Mouse (Mus musculus): ENCODE measurements at regions not wholly inside any gene's neighbourhood (a gene's known extent, or its start where the extent isn't known, plus 50 kb on each side); places are given as distances from the start of the nearest gene placed in this dataset.
"Not testable (repeated sequence)": the region's sequence is repeated elsewhere in the genome, so short reads cannot be mapped to it uniquely, and the experiment has no call there.

DNA sequence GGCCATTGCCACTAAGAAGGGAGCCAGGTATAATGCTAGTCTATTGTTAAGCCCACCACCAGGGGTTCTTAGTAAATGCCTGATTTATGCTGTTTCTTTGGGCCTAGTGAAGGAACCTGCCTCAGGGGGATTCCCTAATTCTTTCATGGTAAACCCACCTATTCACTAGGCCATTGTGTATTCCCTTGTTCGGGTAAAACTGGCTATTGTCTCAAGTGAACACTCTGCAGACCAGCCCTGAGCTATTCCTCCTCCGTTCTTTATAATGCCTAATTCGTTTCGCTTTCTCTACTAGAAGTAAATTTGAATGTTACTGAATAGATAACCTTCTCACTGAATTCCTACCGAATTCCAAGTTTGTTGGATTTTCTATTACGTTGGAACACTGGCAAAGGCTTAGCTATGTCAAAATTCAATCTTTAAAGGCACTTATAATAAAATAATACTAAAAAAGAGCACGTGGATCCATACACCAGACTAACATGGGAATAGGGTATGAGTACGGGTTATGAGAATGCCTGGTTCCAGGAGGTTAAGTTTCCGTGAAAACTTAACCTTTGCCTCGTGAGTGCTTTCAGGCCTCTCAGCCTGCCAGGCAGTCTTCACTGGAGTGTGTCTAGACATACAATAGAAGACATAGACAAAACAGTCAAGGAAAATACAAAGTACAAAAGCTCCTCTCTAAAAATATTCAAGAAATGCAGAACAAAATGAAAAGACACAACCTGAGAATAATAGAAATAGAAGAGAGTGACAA is 536.8 kb upstream of the Cntn5 start:
- DNase-seq (ENCODE audit: low spot score): not testable (repeated sequence)

- no peak for DNase-seq (ENCODE audit: low spot score)
Observed at GRCm38 (mm10) chr9:11436443-11437167, 532.0 kb upstream of the Cntn5 start.

DNA sequence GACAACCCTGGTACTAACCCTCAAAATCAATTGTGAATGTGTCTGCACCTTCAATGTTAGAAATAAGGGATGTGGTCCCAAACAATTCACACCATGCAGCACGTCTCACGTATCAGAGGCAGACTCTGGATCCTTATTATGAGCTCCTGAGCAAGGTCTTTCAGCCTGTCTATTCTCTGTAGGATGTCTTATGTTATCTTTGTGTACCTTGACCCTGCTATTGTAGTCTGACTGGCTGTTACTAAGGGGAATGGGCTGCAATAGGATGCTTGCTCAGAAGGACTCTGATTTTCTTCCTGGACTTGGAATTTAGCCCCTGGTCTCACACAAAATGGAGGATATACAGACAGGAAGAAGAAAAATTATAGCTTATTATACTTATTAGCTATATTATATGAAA is 531.4 kb upstream of the Cntn5 start:
- no peak for DNase-seq (ENCODE audit: low spot score)

GRCm38 (mm10) chr9:11435019-11435418 is 530.4 kb upstream of the Cntn5 start:
- DNase-seq (ENCODE audit: low spot score): peak; percentile 73

GRCm38 (mm10) chr9:11426473-11426872 is 521.9 kb upstream of the Cntn5 start:
- DNase-seq (ENCODE audit: low spot score): no peak

DNA sequence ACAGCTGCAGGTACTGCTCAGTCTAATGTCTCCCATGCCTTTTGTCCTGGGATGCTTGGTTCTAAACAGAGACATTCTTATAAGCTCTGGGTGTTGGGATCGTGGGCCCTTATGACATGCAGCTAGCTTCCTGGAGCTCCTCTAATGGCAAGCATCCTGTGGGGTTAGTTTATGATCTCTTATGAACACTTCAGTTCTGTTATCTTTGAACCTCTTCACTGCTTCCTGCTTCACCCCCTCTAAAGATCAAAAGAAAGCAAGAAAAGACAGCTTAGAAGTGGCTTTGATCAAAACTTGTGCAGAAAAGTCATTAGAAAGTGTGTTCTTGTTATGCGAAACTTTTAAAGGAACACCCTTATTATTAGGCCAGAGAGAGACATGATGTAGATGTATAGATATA is 492.3 kb upstream of the Cntn5 start:
- DNase-seq (ENCODE audit: low spot score): peak; percentile 54

DNA sequence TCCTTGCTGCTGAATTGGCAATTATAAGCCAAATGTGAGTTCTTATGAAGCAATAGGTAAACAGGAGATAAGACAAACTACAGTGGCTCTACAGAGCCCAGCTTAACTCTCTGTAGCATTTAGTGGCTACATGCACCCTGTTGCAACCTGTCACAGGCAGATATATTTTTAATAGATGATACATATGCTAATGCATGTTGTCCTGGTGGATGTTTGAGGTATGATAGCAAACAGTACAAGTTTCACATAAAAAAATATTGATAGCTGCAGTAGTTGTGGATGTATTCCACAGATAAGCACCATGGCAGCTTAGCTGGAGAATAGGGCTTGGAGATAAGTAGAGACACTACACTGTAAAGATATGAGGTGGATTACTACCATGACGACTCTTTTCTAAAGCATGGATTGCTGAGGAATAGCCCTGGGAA is 477.1 kb upstream of the Cntn5 start:
- DNase-seq (ENCODE audit: low spot score): no peak

GRCm38 (mm10) chr9:11380531-11380930 is 476.0 kb upstream of the Cntn5 start:
- DNase-seq (ENCODE audit: low spot score): no peak

GRCm38 (mm10) chr9:11378046-11378445 is 473.5 kb upstream of the Cntn5 start:
- DNase-seq (ENCODE audit: low spot score): no peak

DNA sequence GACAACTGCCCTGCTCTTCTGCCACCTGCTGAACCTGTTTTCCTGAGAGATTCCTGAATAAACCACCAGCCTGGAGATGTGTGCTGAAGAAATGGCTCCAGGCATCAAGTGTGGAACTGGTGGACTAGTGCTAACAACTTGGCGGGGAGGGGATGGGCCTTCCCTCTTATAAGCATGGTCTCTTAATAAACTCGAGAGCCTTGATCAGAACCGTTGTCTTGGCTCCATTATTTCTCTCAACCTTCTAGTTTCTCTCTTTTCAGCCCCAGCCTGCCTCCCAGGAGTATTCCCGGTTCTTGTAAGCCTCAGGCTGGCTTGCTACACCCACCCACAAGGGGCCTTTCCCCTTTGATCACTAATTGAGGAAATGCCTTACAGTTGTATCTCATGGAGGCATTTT is 473.0 kb upstream of the Cntn5 start:
- DNase-seq (ENCODE audit: low spot score): no peak

- no peak for DNase-seq (ENCODE audit: low spot score)
Observed at GRCm38 (mm10) chr9:11373294-11373903, 468.8 kb upstream of the Cntn5 start.

GRCm38 (mm10) chr9:11368056-11368455 is 463.5 kb upstream of the Cntn5 start:
- no peak for DNase-seq (ENCODE audit: low spot score)

GRCm38 (mm10) chr9:11328900-11329299 is 424.3 kb upstream of the Cntn5 start:
- DNase-seq (ENCODE audit: low spot score): no peak

GRCm38 (mm10) chr9:11317221-11317620 is 412.6 kb upstream of the Cntn5 start:
- no peak for DNase-seq (ENCODE audit: low spot score)

DNA sequence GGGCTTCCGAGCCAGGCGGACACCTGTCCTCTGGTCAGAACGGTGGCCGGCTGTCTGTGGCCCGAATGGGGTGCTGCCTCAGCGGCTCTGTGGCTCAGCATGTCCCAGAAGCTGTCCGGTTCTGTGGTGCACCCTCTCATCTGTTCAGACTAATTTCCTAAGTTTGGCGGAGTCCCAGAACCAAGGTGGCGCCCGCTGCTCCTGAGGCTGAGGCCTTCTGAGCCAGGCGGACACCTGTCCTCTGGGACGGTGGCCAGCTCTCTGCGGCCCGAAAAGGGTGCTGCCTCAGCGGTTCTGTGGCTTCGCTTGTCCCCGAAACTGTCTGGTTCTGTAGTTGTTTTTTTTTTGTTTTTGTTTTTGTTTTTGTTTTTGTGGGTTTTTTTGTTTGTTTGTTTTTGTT is 392.5 kb upstream of the Cntn5 start:
- DNase-seq (ENCODE audit: low spot score): not testable (repeated sequence)

DNA sequence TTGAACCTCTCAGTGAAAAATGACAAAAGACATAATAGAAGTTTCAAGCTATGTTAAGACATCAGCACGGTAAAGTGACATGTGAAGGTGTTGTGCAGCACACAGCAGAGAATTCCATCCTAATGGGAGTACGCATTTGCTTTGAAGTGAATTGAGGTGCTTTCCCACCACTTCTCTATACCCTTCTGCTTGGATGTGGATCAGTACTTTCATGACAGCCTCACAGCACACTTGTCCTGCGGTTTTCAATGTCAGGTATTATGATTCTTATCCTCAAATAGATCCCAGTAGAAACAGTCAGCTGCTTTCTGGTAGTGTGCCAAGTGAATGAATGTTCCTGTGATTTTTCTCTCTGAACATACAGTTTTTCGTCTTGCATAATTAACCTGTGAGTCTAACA is 380.6 kb upstream of the Cntn5 start:
- DNase-seq (ENCODE audit: low spot score): no peak

- DNase-seq (ENCODE audit: low spot score): no peak
Observed at GRCm38 (mm10) chr9:11284549-11284948, 380.0 kb upstream of the Cntn5 start.

DNA sequence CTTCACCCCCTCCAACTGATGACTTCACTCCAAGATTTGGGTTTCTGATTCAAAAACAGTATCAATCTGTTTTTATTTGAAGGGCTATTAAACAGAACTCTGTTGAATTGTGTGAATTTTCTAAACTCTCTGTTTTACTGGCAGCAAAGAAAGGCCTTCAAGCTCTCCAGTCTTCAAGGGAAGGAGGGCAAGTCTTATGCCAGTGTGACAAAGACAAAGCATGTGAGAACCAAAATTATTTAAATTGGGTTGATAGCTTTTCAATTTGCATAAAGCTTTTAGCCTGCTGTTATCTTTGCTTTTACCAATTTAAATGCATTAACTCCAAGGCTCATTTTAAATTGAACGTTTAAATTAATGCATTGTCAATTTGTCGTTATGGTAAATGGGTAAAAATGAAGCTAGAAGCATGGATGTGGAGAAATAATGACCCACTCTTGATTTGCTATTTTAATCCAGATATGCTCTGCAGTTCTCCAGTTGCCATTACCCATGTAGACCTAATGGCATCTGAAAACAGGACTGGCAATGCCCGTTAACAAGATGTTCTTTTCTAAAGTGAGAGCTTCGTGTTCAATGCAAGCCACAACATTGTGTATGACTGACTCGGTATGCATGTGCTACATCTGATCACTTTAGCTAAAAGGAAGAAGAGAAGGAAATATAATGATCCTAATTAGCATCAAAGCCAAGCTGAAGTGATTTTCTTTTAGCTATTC is 375.0 kb upstream of the Cntn5 start:
- DNase-seq (ENCODE audit: low spot score): no peak

- DNase-seq (ENCODE audit: low spot score): no peak
Observed at GRCm38 (mm10) chr9:11277810-11278209, 373.2 kb upstream of the Cntn5 start.

GRCm38 (mm10) chr9:11276966-11277365 is 372.4 kb upstream of the Cntn5 start:
- no peak for DNase-seq (ENCODE audit: low spot score)

GRCm38 (mm10) chr9:11256848-11257247 is 352.3 kb upstream of the Cntn5 start:
- DNase-seq (ENCODE audit: low spot score): no peak

GRCm38 (mm10) chr9:11206829-11207228 is 302.3 kb upstream of the Cntn5 start:
- no peak for DNase-seq (ENCODE audit: low spot score)
